Mouse (Mus musculus) intestine, embryonic 16.5 days (tissue): ENCODE data around the gene Ifitm6. TPM values are rescaled to one million over a fixed set of nuclear protein-coding genes. Genes with fewer than 3 reads are reported as not detected.

Experiments
- ATAC-seq: fragments of 200-750 bp; cut with Nextera tagmentation; 2 replicates; pipeline ENCODE4 v1.8.0; 2017; ENCODE audit warnings: moderate TSS enrichment, moderate library complexity
- H3K27ac ChIP-seq: fragments of 300-500 bp; sonication (generic); 2 replicates; pipeline ENCODE4 v1.5.1; 2014; ENCODE audit warnings: mild to moderate bottlenecking, low read length
- H3K27me3 ChIP-seq: fragments of 300-500 bp; sonication (generic); replicated peaks from 2 replicates; pipeline ENCODE4 v1.6.1; 2014; ENCODE audit warnings: low read length, control low read depth, mixed read lengths; ENCODE audit not compliant: control insufficient read depth, insufficient read depth
- H3K36me3 ChIP-seq: fragments of 300-500 bp; sonication (generic); 2 replicates; pipeline ENCODE4 v1.6.1; 2014; ENCODE audit warnings: low read length, control low read depth; ENCODE audit not compliant: control insufficient read depth, insufficient read depth
- H3K4me1 ChIP-seq: fragments of 300-500 bp; sonication (generic); 2 replicates; pipeline ENCODE4 v1.6.1; 2014; ENCODE audit warnings: low read length, control low read depth, mixed read lengths; ENCODE audit not compliant: control insufficient read depth, insufficient read depth
- H3K4me2 ChIP-seq: fragments of 300-500 bp; sonication (generic); 2 replicates; pipeline ENCODE4 v1.6.1; 2014; ENCODE audit warnings: low read depth, low read length, control low read depth
- H3K4me3 ChIP-seq: fragments of 300-500 bp; sonication (generic); 2 replicates; pipeline ENCODE4 v1.5.1; 2014; ENCODE audit warnings: mild to moderate bottlenecking, low read length
- H3K9ac ChIP-seq: fragments of 300-500 bp; sonication (generic); 2 replicates; pipeline ENCODE4 v1.6.1; 2014; ENCODE audit warnings: low read depth, low read length
- H3K9me3 ChIP-seq: fragments of 300-500 bp; sonication (generic); 2 replicates; pipeline ENCODE4 v1.6.1; 2016; ENCODE audit warnings: low read length, control low read depth; ENCODE audit not compliant: control insufficient read depth
- WGBS: fragments of 180-500 bp; shearing (Covaris S2); extraction: QIAGEN DNeasy Blood & Tissue Kit; methylation state at CpG from one replicate; pipeline ENCODE4 v1.1.7; 2014; 5-methylcytosine and 5-hydroxymethylcytosine counted together
- polyA plus RNA-seq: library from polyadenylated mRNA; unstranded; fragments of >200 nt; fragmentation: Nextera tagmentation; extraction: Ambion mirVana; gene quantifications from 2 replicates; pipeline ENCODE4 v1.2.1, GENCODE M21; 2015

The Ifitm6 gene
- polyA plus RNA-seq, 1 experiment from 2014 or later, result 1.9 TPM

DNA sequence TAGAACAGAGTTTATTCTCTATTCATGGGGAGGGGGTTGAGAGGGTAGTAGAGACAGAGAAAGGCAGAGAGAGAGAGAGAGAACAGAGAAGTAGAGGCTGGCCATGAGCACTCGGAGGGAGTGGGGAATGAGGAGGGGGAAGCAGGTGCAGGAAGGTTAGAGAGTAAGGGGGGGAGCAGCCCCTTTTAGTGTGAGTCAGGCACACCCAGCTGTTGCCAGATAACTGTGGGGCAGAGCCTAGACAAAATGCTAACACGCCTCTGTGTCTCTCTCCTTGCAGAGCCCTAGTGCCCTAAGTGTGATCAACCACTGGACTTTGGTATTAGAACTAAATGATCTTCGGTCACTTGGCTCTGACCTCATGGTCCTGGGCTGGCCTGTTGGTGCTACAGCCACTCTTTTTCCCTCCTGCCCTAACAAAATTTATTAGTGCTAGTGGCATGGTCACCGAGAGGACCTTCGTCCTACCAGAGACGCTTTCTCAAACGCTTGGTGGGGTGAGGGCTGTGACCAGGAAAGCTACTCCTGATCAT lies 6.4 kb downstream of the Ifitm6 start:
- peak overlapping the region; percentile 74 for H3K27ac ChIP-seq
- ATAC-seq, result no peak
- 81% methylated on average over 7 of the region's 7 CpGs for WGBS
- H3K9me3 ChIP-seq, result no peaks in the 10 kb centered on the region
- no peak overlapping the region for H3K4me3 ChIP-seq
- peak overlapping the region; percentile 69 for H3K9ac ChIP-seq
- H3K36me3 ChIP-seq, result no peaks in the 10 kb centered on the region
- no peak overlapping the region for H3K4me2 ChIP-seq
- peaks cover 19% of the 10 kb centered on the region for H3K4me1 ChIP-seq
- H3K27me3 ChIP-seq, result no peaks in the 10 kb centered on the region

GRCm38 (mm10) chr7:141010593-141010992 lies 7.1 kb downstream of the Ifitm6 start, which contains the start of gene Ifitm3:
TSS of gene Ifitm3 (minus strand) at chr7:141010770.
- peak within 1 kb of the TSS; percentile 74 for H3K27ac ChIP-seq
- H3K36me3 ChIP-seq, result no peaks in the 10 kb centered on the region
- H3K9me3 ChIP-seq, result no peaks in the 10 kb centered on the region
- peak; percentile 21 for ATAC-seq
- WGBS, result 19% methylated on average over 10 of the region's 10 CpGs
- peaks cover 19% of the 10 kb centered on the region for H3K4me1 ChIP-seq
- peak within 1 kb of the TSS; percentile 51 for H3K4me3 ChIP-seq
- peak within 1 kb of the TSS; percentile 30 for H3K4me2 ChIP-seq
- peak within 1 kb of the TSS; percentile 69 for H3K9ac ChIP-seq
- no peaks in the 10 kb centered on the region for H3K27me3 ChIP-seq

- Histone ChIP-seq H3K27me3 (no peaks in the 10 kb centered on the region), H3K4me1 (peaks cover 19% of the 10 kb centered on the region), H3K4me3 (peak overlapping the region; percentile 51), H3K9me3 (no peaks in the 10 kb centered on the region), H3K9ac (peak overlapping the region; percentile 69), H3K4me2 (peak overlapping the region; percentile 30), H3K27ac (peak overlapping the region; percentile 23; the same call in 1 of the 2 replicates), H3K36me3 (no peaks in the 10 kb centered on the region)
- 82% methylated on average over 9 of the region's 9 CpGs for WGBS
- ATAC-seq, result no peak
These were observed 8.1 kb downstream of the Ifitm6 start for GRCm38 (mm10) chr7:141009665-141010064.

- peaks cover 19% of the 10 kb centered on the region for H3K4me1 ChIP-seq
- no peaks in the 10 kb centered on the region for H3K9me3 ChIP-seq
- H3K4me3 ChIP-seq, result peak overlapping the region; percentile 35
- H3K4me2 ChIP-seq, result peak overlapping the region; percentile 30
- H3K27me3 ChIP-seq, result no peaks in the 10 kb centered on the region
- peak overlapping the region; percentile 42 for H3K9ac ChIP-seq
- 7% methylated on average over 20 of the region's 20 CpGs for WGBS
- peak; percentile 85 for ATAC-seq
- no peaks in the 10 kb centered on the region for H3K36me3 ChIP-seq
- peak overlapping the region; percentile 66 for H3K27ac ChIP-seq
These were observed 8.6 kb downstream of the Ifitm6 start for GRCm38 (mm10) chr7:141008938-141009660.

DNA sequence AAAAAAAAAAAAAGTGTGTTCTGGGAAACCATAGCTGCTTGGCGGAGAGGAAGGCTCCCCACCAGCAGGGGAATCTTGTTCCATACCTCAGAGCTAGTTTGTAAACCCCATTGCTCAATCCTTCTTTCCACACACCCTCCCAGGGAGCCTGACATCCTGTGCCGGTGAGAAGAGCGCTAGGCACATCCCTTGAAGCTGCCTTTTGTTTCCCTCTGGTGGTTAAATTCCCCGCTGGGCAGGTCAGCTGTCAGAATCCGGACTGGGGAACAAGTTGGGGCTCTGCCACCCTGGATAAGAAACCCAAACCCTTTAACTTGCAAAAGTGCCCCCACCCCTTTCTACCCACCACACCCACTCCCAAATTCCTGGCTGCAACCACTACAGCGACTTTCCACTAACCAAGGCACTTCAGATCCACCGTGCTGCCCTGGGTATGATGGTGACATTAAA lies 9.4 kb downstream of the Ifitm6 start:
- Histone ChIP-seq H3K36me3 (no peaks in the 10 kb centered on the region), H3K4me3 (peak overlapping the region; percentile 35; the same call in 1 of the 2 replicates), H3K9ac (peak overlapping the region; percentile 42; the same call in 1 of the 2 replicates), H3K27me3 (no peaks in the 10 kb centered on the region), H3K4me2 (peak overlapping the region; percentile 30), H3K4me1 (peaks cover 19% of the 10 kb centered on the region), H3K9me3 (no peaks in the 10 kb centered on the region), H3K27ac (peak overlapping the region; percentile 66)
- ATAC-seq, result peak; percentile 43
- WGBS, result 8% methylated on average over 7 of the region's 7 CpGs

DNA sequence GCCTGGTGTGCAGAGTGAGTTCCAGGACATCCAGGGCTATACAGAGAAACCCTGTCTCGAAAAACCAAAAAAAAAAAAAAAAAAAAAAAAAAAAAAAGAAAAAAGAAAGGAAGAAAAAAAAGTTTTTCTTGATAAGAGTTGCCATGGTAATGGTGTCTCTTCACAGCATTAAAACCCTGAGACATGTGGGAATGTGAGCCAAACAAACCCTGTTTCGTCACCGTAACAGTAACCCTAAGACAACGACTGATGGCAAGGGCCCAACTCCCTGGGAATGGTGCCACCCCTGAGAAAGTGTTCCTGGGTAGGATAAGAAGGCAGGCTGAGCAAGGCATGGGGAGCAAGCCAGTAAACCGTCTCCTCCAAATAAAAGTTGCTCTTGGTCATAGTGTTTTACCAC lies 10.8 kb downstream of the Ifitm6 start:
- H3K9me3 ChIP-seq, result no peaks in the 10 kb centered on the region
- no peak overlapping the region for H3K9ac ChIP-seq
- no peaks in the 10 kb centered on the region for H3K27me3 ChIP-seq
- no peaks in the 10 kb centered on the region for H3K36me3 ChIP-seq
- no peak overlapping the region for H3K4me3 ChIP-seq
- H3K4me2 ChIP-seq, result no peak overlapping the region
- ATAC-seq, result no peak
- peaks cover 19% of the 10 kb centered on the region for H3K4me1 ChIP-seq
- no peak overlapping the region for H3K27ac ChIP-seq
- WGBS, result 73% methylated on average over 5 of the region's 5 CpGs

DNA sequence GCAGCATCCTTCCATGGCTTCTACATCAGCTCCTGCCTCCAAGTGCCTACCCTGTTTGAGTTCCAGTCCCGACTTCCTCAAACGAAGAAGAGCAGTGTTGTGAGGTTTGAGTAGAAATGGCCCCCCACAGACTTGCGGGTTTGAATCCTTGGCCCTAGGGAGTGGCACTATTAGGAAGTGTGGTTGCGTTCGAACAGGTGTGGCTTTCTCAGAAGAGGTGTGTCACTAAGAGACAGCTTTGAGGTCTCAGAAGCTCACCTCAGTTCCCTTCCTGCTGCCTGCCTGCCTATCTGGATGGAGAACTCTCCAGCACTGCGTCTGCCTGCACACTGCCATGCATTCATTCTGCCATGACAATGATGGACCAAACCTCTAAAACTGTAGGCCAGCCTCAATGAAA lies 11.3 kb downstream of the Ifitm6 start:
- Histone ChIP-seq H3K27me3 (no peaks in the 10 kb centered on the region), H3K9ac (no peak overlapping the region), H3K27ac (no peak overlapping the region), H3K4me3 (no peak overlapping the region), H3K9me3 (no peaks in the 10 kb centered on the region), H3K4me2 (no peak overlapping the region), H3K36me3 (no peaks in the 10 kb centered on the region), H3K4me1 (peaks cover 19% of the 10 kb centered on the region)
- 90% methylated on average over 6 of the region's 6 CpGs for WGBS
- no peak for ATAC-seq

GRCm38 (mm10) chr7:141003248-141004010 lies 14.3 kb downstream of the Ifitm6 start:
- Histone ChIP-seq H3K9ac (no peak overlapping the region), H3K9me3 (no peaks in the 10 kb centered on the region), H3K4me1 (peaks cover 3% of the 10 kb centered on the region; the same call in 1 of the 2 replicates), H3K27ac (no peak overlapping the region), H3K27me3 (no peaks in the 10 kb centered on the region), H3K36me3 (no peaks in the 10 kb centered on the region), H3K4me2 (no peak overlapping the region), H3K4me3 (no peak overlapping the region)
- no peak for ATAC-seq
- WGBS, result 75% methylated on average over 5 of the region's 5 CpGs
